Mouse (Mus musculus): ENCODE results near the gene Tesc.

Gene Tesc

DNA sequence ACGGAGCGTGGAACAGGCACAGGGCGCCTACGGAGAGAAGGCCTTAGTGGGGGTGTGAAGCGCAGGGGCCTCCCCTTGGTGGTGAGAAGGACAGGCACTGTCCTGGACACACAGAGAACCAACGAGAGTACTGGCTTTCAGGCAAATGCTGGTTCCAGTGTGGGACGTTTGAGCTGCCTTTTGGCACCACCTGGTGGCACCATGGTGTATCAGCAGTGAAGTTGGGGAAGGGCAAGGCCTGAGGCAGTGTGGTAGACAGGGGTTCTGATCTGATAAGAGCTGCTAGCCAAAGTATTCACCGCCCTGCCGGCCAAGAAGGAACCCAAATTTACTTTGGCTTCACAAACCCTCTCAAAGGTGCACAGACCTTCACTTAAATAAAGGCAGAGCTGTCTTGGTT is 41.8 kb downstream of the Tesc start:
- in situ Hi-C loops (cut with MboI, MseI), result loop anchor here (5.0 kb wide), 2 partner anchors 42 to 67 kb away; partner anchors contain the start of gene Tesc (in 2 of the 2)

DNA sequence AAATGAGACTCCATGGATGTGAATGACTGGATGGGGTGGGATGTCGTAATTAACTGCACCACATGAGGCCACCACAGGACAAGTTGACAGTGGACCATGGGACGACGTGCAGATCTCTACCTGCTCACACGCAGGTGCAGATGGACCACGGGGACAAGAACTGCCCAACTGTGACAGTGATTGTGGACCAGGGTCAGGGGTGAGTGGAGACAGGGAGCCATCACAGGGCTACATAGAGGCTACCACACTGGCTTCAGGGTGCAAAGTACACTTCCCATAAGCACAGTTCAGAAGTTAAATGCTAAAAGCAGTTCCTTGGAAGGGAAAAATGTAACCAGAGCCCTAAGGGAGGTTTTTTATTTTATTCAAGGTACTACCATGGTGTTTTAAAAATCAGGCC is 44.2 kb downstream of the Tesc start:
- in situ Hi-C loops (cut with MboI, MseI), result loop anchor here in 1 of 2 experiments (5.0 to 10.0 kb wide), 2 partner anchors 69 to 1487 kb away; no protein-coding TSS in a partner anchor

DNA sequence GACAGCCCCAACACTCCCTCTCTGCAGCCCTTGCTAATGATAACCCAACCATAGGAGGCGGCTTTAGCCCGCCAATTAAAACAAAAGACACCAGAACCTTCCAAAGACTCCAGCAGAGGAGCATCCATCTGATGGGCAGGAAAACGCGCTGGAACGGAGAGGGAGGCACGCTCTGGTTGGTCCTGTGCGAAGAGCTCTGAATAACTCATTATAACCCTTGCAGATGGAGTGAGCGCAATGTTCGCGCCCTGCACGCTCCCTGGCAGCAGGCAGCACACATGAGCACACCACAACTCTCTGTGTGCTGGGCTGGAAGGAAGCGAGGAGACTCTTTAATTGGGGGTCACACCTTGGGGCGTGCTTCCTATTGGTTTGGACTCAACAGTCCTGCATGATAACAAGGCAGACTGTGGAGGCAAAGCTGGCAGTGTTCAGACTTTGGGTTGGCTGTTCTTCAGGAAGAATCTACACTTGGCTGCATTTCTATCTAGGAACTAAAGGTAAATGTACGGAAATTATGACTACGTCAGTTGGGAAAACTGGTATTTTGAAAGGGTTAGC is 45.8 kb downstream of the Tesc start:
- in situ Hi-C loops (cut with MboI, MseI), result loop anchor here in 1 of 2 experiments (5.0 to 10.0 kb wide), 2 partner anchors 71 to 1488 kb away; no protein-coding TSS in a partner anchor

DNA sequence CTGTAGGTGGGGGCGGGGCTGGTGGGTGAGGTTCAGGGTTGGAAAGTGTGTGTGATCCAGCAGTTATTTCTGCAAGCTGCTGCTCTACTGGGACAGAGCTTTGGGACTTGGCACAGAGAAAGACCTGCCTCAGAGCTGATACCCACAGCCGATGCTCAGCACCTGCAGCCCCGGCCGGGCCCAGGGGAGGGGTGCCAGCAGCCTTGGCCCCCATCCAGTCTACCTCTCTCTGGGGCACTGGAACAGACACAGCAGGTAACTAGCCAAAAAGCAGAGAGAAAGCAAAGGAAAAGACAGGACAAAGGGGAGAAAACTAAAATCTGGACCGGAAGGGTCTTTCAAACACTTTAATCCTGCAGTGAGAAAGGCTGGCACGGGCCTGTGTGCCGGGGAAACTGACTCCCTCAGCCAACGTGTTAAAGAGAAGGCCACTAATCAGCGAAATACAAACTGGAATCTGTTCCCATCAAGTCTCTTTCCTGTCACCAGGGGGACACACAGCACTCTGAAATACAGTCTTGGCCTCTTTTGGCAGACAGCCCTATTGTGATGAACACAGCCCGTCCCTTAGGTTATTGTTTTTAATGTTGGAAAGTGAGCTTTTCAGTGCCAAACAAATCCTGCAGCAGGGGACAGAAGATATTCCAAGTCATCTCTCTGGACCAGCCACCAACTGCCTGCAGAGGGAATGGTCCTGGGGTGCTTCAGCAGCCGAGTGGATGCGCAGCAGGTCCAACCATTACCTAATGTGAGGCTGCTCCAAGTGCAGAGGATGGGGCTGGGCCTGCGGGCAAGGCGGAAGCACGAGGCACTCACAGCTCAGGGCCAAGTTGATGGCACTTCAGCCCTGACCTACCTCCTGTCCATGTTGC is 49.4 kb downstream of the Tesc start:
- in situ Hi-C loops (cut with MboI, MseI), result loop anchor here in 1 of 2 experiments (10.0 kb wide), 1 partner anchor 1492 kb away; no protein-coding TSS in a partner anchor

DNA sequence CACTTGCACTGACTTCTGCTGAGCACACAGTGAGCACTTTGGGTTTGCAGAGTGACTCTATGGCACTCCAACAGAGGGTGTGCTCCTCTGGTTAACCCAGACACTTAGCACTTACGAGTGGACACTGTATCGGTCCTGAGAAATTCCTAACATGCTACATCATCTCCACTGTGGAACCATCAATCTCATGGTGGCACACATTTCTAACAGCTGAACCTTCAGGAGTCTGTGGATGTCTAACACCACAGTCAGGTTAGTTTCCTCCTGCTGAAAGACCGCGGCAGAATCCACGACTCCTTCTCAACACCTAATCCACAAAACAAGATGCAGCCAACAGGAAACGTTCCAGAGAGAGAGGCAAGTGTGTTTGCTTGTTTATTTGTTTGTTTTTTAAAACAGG is 51.0 kb downstream of the Tesc start:
- in situ Hi-C loops (cut with MboI, MseI), result loop anchor here in 1 of 2 experiments (10.0 kb wide), 1 partner anchor 1494 kb away; no protein-coding TSS in a partner anchor

DNA sequence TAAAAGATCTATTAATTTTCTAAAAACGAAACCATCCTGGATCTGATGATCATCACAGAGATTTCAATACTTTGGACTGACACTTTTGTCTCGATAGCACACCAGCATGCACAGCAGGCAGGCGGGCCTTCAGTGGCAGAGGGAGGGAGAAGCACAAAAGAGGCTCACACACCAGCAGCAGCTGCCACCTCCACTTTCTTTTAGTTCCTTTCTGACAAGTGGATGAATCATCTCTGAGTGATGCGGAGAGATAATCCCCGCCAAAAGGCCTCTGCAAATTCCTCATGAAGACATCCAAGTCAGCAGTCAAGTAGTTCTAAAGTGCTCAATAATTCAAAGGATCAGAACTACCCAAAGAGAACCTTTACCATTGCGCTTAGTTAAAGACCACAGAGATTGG is 51.8 kb downstream of the Tesc start:
- in situ Hi-C loops (cut with MboI, MseI), result loop anchor here in 1 of 2 experiments (10.0 kb wide), 1 partner anchor 1495 kb away; no protein-coding TSS in a partner anchor

DNA sequence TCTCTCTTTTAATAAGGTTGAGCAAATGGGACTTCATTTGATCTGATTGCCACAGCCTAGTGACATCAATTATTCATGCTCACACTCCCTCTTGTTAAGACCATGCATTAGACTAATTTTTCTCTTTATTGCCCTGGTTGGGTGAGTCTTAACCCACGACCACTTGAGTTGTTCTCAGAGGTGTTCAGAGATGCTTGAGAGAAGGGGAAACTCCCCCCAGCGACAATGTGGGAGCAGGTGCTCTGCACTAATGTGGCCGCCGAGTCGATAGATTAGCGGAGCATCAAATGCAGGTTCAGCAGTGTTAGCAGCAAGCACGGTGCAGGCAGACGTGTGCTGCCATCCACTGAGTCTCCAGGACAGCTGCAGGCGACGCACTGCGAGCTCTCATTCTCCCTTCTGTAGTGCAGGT is 52.3 kb downstream of the Tesc start:
- in situ Hi-C loops (cut with MboI, MseI), result loop anchor here in 1 of 2 experiments (10.0 kb wide), 1 partner anchor 1495 kb away; no protein-coding TSS in a partner anchor

DNA sequence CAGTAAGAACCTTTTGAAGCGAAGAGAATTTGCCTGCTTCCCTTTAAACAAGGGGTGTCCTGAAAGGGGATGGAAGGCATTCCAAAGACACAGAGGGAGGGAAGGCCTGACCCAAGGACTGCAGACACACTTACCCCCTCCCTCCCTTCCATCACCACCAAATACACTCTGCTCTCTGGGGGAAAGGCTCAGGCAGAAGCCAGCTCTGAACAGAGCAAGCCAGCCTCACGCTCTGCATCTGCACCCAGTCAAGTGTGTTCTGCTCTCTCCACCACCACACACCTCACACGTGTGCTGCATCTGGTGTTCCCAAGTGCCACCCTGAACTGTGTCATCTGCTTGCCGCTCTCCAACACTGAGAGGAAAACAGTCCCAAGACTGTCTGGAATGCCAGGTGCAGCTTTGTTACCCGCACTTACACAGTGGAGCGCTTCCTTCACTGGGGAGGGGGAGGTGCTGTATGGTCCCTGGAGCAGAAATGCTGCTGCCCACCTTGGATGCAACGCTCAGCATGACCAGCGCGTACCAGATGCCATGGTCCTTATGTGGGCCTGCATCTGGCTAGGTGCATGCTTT is 53.9 kb downstream of the Tesc start:
- in situ Hi-C loops (cut with MboI, MseI), result no loop called here

DNA sequence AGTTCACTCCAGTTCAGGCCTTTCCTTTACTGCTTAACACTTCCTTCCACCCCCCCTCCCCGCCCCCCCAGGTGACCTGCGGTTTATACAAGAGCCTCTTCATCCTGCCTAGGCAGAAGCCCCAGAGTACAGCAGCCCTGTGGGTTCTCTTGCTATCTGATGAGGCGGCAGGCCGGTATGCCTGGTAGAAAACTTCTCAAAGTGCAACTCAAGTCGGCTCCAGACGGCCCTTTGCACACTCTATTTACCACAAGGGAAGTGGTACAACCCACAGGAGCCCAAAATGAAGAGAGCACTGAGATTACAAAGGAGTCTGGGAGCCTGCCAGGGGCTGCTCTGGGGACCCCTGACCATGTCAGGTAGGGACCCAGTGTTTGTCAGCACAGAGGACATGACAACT is 54.5 kb downstream of the Tesc start:
- in situ Hi-C loops (cut with MboI, MseI), result no loop called here

DNA sequence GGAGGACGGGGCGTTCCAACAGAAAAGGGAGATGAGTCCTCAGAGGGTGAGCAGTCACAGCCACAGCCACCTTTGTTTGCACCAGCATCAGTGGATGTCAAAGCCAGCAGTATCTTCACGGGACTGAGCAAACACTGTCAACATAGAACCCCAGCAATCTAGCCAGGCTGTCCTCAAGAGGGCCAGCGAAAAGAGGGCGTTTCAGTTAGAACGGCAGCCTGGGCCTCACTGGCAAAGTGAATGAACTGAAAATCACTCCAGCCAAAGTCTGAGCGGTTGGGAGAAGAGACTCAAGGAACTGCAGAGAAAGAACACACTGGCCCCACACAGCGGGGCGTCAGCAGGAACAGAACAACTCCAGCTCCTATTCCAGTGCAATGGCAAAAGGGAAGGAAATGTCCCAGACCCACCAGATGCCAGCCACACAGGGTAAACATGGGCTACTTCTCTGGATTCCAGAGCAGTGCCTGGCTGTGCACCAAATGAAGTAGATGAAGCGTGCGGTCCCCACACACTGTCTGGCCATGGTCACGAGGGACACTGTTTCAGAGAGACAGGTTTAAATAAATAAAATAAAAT is 55.6 kb downstream of the Tesc start:
- in situ Hi-C loops (cut with MboI, MseI), result no loop called here

DNA sequence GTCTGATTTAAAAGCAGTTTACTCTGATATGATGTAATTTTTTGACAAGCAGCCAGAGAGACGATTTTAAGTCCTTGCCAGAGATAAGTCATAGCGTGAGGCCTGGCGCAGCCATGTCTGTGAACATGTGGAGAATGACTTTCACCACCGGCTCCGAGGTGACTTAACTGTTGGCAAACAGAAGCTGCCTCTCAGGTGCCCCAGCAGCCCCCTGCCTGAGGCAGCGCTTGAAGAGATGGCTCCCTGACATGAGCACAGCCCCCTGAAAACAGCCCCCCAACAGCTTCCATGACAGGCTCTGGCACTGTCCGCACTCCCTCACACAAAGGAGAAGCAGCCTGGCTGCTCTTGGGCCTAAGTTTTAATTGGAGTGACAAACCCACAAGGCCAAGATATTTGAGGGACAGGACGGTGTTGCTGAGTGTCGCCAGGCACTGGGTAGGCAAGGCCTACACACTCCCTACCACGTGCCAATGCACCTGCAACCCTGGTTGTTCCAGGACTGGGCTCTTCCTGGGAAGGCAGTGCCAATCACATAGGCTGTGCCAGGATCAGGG is 56.7 kb downstream of the Tesc start:
- in situ Hi-C loops (cut with MboI, MseI), result no loop called here

DNA sequence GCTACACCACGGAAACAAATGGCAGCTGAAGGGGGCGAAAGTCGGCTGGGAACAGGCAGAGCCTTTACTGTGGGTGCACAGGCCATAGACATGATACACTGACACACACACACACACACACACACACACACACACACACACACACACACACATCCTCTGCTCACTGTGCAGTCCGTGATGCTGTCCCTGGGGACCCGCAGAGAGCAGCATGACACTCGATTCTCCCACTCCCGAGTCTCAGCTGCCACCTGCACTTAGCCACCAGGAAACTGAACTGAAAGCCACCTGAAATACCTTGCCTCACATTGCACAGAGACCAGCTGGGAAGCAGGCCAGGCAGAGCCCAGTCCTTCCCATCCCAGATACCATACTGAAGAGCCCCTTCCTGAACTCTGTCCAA is 57.8 kb downstream of the Tesc start:
- in situ Hi-C loops (cut with MboI, MseI), result no loop called here

DNA sequence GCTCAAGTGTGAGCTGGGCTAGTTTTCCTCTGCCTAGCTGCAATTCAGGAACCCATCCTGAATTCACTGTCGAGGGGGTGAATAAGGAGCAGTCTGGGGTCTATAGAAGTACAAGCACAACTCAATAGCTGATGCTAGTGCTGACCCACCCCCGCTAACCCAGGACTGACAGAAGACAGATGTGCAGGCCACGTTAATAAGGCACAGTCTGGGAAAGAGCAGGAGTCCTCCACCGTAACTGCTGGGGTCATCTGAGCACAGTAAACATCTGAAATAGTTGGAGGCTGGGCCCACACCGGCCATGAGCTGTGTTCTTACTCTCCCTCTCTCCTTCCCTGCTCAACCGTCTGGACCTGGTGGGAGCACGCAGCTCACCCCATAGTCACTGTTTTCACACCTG is 59.4 kb downstream of the Tesc start:
- in situ Hi-C loops (cut with MboI, MseI), result no loop called here

DNA sequence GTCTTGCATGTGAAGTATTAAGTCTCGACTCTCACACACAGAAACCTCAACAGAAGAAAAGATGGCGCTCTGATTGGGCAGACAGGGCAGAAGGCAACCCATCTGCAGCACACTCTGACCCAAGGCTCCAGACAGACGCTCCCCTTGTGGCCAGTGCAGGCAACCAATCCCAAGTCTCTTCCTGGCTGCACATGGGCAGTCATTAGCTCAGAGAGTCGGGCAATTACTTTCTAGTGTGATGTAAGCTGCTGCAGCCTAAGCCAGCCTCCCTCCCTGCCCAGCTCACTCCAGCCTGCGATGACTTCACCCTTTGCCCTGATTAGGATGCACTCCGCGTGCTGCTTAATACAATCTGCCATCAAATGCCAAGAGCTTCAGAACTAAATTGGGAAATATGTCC is 61.6 kb downstream of the Tesc start:
- in situ Hi-C loops (cut with MboI, MseI), result no loop called here

DNA sequence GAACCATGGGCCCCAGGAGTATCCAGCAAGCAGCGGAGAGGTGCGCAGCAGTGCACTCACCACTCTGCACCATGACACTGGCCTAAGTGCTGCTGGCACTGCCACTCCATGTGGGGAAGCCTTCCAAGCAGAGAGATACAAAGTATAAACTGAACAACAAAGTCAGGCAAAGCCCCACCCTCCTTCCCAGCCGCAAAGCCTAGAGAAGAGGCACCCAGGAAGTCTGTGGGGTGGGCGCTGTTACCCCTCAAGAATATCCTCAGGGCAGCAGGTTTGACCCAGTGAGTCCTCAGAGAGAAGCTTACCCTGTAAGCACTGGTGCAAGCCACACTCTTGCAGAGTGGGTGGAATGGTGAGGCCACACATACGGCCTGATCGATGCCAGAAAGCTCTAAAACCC is 62.6 kb downstream of the Tesc start:
- in situ Hi-C loops (cut with MboI, MseI), result no loop called here

DNA sequence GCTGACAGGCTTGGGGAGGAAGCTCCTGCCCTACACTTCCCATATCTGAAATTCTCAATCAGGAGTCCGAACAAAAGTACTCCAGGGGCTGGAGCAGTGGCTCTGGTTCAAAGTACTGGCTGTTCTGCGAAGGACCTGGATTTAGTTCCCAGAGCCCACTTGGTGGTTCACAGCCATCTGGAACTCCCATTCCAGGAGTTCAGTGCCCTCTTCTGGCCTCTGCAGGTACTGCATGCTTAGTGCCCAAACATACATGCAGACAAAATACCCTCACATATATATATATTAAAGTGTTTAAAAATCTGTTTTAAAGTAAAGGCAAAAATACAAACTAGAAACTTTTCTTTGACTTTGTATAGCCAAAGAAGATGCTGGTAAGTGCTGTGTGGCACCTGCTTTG is 63.3 kb downstream of the Tesc start:
- in situ Hi-C loops (cut with MboI, MseI), result no loop called here

DNA sequence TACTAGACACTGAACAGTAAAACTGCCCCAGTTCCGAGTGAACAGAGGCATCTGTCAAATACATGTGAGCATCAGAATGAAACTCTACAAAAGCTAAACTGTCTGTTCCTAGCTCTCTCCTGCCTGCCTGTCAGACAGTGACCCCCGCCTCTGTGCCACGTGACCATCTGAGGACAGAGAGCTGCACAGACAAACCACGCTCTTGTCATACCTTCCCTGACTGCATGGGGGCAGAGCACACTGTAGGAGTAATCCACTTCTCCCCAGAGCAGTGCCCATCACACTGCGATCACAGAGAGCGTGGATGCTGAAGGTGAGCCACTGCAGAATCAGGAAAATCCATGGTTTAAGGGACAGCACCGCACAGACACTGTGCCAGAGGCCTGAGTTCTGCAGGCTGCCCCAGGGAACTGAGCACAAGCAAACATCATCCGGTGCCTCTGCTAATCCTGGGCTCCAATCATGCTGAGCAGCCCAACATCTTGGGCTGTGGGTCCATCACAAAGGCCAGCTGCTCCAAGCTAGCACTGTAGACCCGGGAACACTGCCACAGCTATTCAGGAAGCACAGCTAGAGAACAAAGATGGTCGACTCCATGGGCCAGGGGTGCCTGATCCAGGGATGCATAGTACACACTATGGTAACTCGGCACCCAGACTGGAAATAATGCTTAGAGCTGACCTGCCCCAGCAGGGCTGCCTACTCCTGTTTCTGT is 65.9 kb downstream of the Tesc start:
- in situ Hi-C loops (cut with MboI, MseI), result no loop called here

DNA sequence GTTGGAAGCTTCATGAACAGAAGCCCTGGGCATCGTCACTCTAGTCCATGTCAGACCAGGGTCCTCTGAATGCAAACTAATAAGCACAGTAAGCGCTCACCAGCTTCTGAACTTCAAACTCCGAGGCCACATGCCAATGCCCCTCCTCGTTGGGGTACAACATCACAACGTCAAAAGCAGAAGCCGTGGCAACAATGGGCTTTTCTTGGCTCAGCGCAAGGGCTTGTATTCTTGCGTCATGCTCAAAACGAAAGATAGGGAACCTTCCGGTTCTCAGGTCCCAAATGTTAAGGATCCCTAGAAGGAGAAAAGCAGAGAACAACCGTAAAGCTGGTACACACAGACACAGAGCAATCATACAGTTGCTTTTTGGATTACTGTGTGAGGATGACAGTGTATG is 67.9 kb downstream of the Tesc start:
- in situ Hi-C loops (cut with MboI, MseI), result no loop called here

DNA sequence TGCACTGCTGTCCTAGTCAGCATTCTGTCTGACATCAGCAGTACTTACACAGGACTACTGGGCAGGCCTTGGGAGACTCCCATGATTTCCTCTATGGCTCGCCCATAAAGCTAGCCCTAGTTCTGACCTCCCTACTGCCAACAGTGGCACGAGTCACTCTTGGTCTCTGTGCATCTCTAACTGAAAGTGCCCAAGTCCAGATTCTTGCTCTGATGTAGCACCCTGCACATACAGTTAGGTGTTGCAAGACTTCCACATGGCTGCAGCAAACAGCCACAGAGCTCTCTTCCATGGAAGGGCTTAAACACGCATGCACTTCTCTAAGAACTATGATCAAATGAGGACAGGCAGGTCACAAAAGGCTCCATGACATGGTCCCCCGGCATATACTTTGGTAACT is 68.3 kb downstream of the Tesc start:
- in situ Hi-C loops (cut with MboI, MseI), result no loop called here

DNA sequence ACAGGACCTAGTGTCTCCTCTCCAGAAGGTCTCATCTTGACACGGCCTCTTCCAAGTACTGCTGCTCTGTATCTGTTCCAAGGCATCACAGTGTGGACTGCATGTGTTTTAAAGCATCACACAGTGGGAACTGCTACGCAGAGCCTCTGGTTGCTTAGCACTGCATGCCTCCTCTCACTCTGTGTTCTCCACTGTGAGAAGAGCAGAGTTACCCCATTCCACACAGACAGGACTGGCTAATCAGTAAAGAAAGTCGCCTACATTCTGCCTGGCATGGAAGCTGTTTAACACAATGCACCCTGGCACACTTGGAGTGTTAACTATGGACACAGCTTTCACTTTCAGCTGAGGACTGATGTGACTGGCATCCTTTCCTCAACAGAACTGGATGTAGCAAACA is 68.8 kb downstream of the Tesc start:
- in situ Hi-C loops (cut with MboI, MseI), result no loop called here
